Mouse (Mus musculus) limb, embryonic 13.5 days (tissue): ENCODE results near the gene Olfr390. TPM values are rescaled to one million over a fixed set of nuclear protein-coding genes. Genes with fewer than 3 reads are reported as not detected.

ENCODE experiments used
- ATAC-seq: fragments of 200-750 bp; cut with Nextera tagmentation; 2 replicates; pipeline ENCODE4 v1.8.0; 2017; ENCODE audit warnings: low read depth, moderate number of reproducible peaks, moderate TSS enrichment; ENCODE audit not compliant: low FRiP score
- H3K27ac ChIP-seq: fragments of 300-500 bp; sonication (generic); 2 replicates; pipeline ENCODE4 v1.5.1; 2015; ENCODE audit warnings: inconsistent platforms, mild to moderate bottlenecking, moderate library complexity
- H3K27me3 ChIP-seq: fragments of 300-500 bp; sonication (generic); 2 replicates; pipeline ENCODE4 v1.6.1; 2015; ENCODE audit warnings: mild to moderate bottlenecking, inconsistent platforms
- H3K36me3 ChIP-seq: fragments of 300-500 bp; sonication (generic); 2 replicates; pipeline ENCODE4 v1.6.1; 2015; ENCODE audit warnings: inconsistent platforms, mild to moderate bottlenecking, moderate library complexity
- H3K4me1 ChIP-seq: fragments of 300-500 bp; sonication (generic); 2 replicates; pipeline ENCODE4 v1.6.1; 2015; ENCODE audit warnings: inconsistent platforms
- H3K4me2 ChIP-seq: fragments of 300-500 bp; sonication (generic); replicated peaks from 2 replicates; pipeline ENCODE4 v1.6.1; 2015; ENCODE audit warnings: inconsistent platforms, mild to moderate bottlenecking, moderate library complexity
- H3K4me3 ChIP-seq: fragments of 300-500 bp; sonication (generic); 2 replicates; pipeline ENCODE4 v1.5.1; 2015; ENCODE audit warnings: moderate library complexity, mild to moderate bottlenecking, inconsistent platforms
- H3K9ac ChIP-seq: fragments of 300-500 bp; sonication (generic); 2 replicates; pipeline ENCODE4 v1.6.1; 2015; ENCODE audit warnings: mild to moderate bottlenecking, inconsistent platforms
- H3K9me3 ChIP-seq: fragments of 300-500 bp; sonication (generic); 2 replicates; pipeline ENCODE4 v1.6.1; 2016; ENCODE audit warnings: inconsistent platforms
- WGBS: fragments of 180-500 bp; shearing (Covaris S2); methylation state at CpG from one replicate; pipeline ENCODE4 v1.1.7; 2015; 5-methylcytosine and 5-hydroxymethylcytosine counted together
- polyA plus RNA-seq: library from polyadenylated mRNA; unstranded; fragments of >200 nt; fragmentation: Nextera tagmentation; extraction: Ambion mirVana; gene quantifications from 2 replicates; pipeline ENCODE4 v1.2.1, GENCODE M21; 2015

Gene Olfr390
- not detected in 2 replicates for polyA plus RNA-seq

DNA sequence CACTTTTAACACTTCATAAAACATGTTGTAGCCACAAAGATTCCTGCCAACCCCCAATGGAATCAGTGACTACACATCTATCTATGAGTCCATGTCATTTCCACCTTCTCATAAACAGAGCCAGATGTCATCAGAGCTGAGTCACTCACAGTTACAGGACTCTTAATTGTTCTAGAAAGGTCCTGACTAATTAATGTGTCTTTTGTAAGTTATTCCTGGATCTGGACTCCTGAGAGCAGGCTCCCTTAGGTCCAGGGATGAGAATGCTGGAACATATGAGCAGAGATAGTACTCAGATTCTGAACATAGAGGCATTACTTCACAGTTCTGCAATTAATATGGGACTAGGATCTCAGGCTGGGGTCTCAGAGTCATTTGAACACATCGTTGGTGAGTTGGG, at the start of gene Olfr390:
TSS of gene Olfr390 (plus strand) at position 301 of the 400 bp plus-strand sequence.
- Histone ChIP-seq H3K4me1 (no peaks in the 10 kb centered on the region), H3K27ac (no peak within 1 kb of the TSS), H3K9ac (no peak within 1 kb of the TSS), H3K4me2 (no peak within 1 kb of the TSS), H3K36me3 (no peaks in the 10 kb centered on the region), H3K27me3 (no peaks in the 10 kb centered on the region), H3K4me3 (no peak within 1 kb of the TSS), H3K9me3 (peaks cover 12% of the 10 kb centered on the region)
- WGBS = 76% methylated on average over 1 of the region's 1 CpGs
- no peak for ATAC-seq

GRCm38 (mm10) chr11:73759115-73759514, 23.6 kb upstream of the Olfr390 start:
- H3K36me3 ChIP-seq = no peaks in the 10 kb centered on the region
- no peak overlapping the region for H3K4me2 ChIP-seq
- no peak overlapping the region for H3K27ac ChIP-seq
- no peaks in the 10 kb centered on the region for H3K4me1 ChIP-seq
- H3K9ac ChIP-seq = no peak overlapping the region
- peaks cover 17% of the 10 kb centered on the region for H3K9me3 ChIP-seq
- ATAC-seq = no peak
- no peak overlapping the region for H3K4me3 ChIP-seq
- no peaks in the 10 kb centered on the region for H3K27me3 ChIP-seq

DNA sequence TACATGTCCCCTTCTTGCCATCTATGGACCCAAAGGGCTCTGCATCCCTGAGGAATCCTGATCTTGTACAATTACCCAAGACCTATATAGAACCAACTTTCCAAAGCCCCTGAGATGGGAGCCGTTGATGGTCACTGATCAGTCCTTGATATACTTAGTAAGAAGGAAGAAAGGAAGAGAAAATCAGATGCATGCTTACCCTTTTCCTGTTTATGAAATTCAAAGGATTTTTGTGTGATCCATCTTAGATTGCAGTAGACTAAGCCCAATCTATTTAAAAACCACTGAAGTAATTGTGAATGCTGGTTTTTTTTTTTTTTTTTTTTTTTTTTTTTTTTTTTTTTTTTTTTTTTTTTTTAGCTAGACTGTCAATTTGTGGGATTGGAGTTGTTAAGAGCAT, 2.2 kb upstream of the Olfr390 start, which contains the start of gene Olfr389:
TSS of gene Olfr389 (minus strand) at position 101 of the 400 bp plus-strand sequence.
- Histone ChIP-seq H3K9ac (no peak within 1 kb of the TSS), H3K9me3 (peaks cover 3% of the 10 kb centered on the region; the same call in 1 of the 2 replicates), H3K36me3 (no peaks in the 10 kb centered on the region), H3K27me3 (no peaks in the 10 kb centered on the region), H3K4me1 (no peaks in the 10 kb centered on the region), H3K4me2 (no peak within 1 kb of the TSS), H3K4me3 (no peak within 1 kb of the TSS), H3K27ac (no peak within 1 kb of the TSS)
- 91% methylated on average over 1 of the region's 1 CpGs for WGBS
- no peak for ATAC-seq

DNA sequence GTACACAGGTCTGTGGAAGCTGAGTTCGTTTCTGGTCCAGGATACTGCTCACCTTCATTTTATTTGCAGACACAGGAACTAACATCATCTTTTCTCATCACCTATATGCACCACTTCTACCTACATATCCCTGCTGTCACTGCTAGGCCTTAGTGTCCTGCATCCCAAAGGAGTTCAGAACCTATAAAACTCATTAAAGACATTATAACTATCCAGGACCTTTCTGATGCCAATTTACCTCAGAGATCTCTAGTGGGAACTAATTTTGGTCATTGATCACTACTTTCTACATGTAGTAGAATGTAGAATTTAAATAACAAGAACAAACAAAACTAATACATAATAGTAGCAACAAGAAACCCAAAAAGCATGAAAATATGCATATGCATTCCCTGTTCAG, 20.2 kb downstream of the Olfr390 start, which contains the start of gene Olfr391-ps:
TSS of gene Olfr391-ps (minus strand) at position 101 of the 400 bp plus-strand sequence.
- H3K4me1 ChIP-seq = no peaks in the 10 kb centered on the region
- no peak within 1 kb of the TSS for H3K27ac ChIP-seq
- H3K27me3 ChIP-seq = no peaks in the 10 kb centered on the region
- no peaks in the 10 kb centered on the region; the same call in 1 of the 2 replicates for H3K9me3 ChIP-seq
- H3K9ac ChIP-seq = no peak within 1 kb of the TSS
- H3K4me3 ChIP-seq = no peak within 1 kb of the TSS
- H3K4me2 ChIP-seq = no peak within 1 kb of the TSS
- H3K36me3 ChIP-seq = no peaks in the 10 kb centered on the region
- WGBS = 19% methylated on average over 1 of the region's 1 CpGs
- ATAC-seq = no peak

DNA sequence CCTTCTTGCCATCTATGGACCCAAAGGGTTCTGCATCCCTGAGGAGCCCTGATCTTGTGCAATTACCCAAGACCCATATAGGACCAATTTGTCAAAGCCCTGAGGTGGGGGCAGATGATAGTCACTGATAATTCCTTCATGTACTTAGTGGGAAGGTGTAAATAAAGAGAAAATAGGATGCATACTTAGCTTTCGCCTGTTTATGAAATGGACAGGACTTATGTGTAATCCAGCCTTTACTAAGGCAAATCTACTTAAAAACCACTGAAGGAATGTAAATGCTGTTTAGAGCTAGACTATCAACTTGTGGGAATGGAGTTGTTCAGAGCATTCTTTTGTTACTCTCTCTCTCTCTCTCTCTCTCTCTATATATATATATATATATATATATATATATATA, 34.2 kb downstream of the Olfr390 start, which contains the start of gene Olfr392:
TSS of gene Olfr392 (minus strand) at position 101 of the 400 bp plus-strand sequence.
- Histone ChIP-seq H3K36me3 (no peaks in the 10 kb centered on the region), H3K4me3 (no peak within 1 kb of the TSS), H3K27me3 (no peaks in the 10 kb centered on the region), H3K9me3 (0 out of 2 replicates have a peak, but pooled peaks cover 5% of the 10 kb centered on the region), H3K4me2 (no peak within 1 kb of the TSS), H3K4me1 (no peaks in the 10 kb centered on the region), H3K9ac (no peak within 1 kb of the TSS), H3K27ac (no peak within 1 kb of the TSS)
- WGBS = 81% methylated on average over 1 of the region's 1 CpGs
- no peak for ATAC-seq

Other genes with a start within 250 kb of the Olfr390 start
- gene Olfr385, start 190.0 kb upstream of the Olfr390 start, polyA plus RNA-seq = not detected in 2 replicates
- gene Olfr384, start 184.4 kb upstream of the Olfr390 start, polyA plus RNA-seq = not detected in 2 replicates
- gene Zfp735, start 94.2 kb upstream of the Olfr390 start, polyA plus RNA-seq = not detected in 2 replicates
- gene Olfr389, start 2.3 kb upstream of the Olfr390 start, polyA plus RNA-seq = not detected in 2 replicates
- not detected in 2 replicates for gene Olfr391-ps, start 20.1 kb downstream of the Olfr390 start, polyA plus RNA-seq
- not detected in 2 replicates for gene Olfr392, start 34.1 kb downstream of the Olfr390 start, polyA plus RNA-seq
- gene Olfr393, start 68.5 kb downstream of the Olfr390 start, polyA plus RNA-seq = not detected in 2 replicates
- not detected in 2 replicates for gene Olfr394, start 107.8 kb downstream of the Olfr390 start, polyA plus RNA-seq
- not detected in 2 replicates for gene Olfr395, start 126.3 kb downstream of the Olfr390 start, polyA plus RNA-seq
- not detected in 2 replicates for gene Olfr23, start 153.7 kb downstream of the Olfr390 start, polyA plus RNA-seq
- not detected in 2 replicates for gene Olfr397, start 177.9 kb downstream of the Olfr390 start, polyA plus RNA-seq
- gene Olfr398, start 207.4 kb downstream of the Olfr390 start, polyA plus RNA-seq = not detected in 2 replicates